Comparison of ENCODE assay signal across 10 mouse cellular contexts in the genomic region with DNA sequence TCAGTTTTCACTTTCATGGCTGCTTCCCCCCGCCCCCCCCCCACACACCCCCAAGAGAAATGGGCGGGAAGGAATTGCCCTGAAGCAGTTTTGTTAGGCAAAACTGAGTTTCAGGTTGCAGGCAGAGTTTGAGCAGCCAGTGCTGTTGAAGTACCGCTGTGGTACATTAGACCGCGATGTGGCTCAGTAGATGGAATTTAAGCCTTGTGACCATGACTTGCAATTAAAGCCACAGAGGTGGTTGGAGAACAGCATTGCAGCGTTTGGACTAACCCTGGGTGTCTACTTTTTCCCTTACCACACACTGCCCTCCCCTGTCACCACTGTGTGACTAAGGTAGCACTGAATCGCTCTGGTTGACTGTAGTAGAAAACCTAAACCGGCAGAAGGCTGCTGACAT. TPM values are rescaled to one million over a fixed set of nuclear protein-coding genes. Genes with fewer than 3 reads are reported as not detected.
DNase-seq lines count a peak whose midpoint lies in the region; ATAC-seq and TF ChIP-seq lines count a peak whose summit lies in the region.
"Had no signal": no experiment of that assay in that cellular context is flagged by ENCODE, and none has a peak within 500 bp of the region (broad histone marks: within the 10 kb centered on the region; RNA-seq: fewer than 3 reads in every experiment).

No protein-coding gene starts in this region.

- no peaks in the 10 kb centered on the region for H3K9me3 ChIP-seq in ES-E14 (ENCODE audit: control insufficient read depth, insufficient read depth, low read depth, low read length)
- H3K9me3 ChIP-seq in embryonic facial prominence, embryonic 13.5 days = no peaks in the 10 kb centered on the region
- peaks cover 9% of the 10 kb centered on the region for H3K9me3 ChIP-seq in megakaryocyte, embryonic 14.5 days
- H3K9me3 ChIP-seq in midbrain, embryonic 10.5 days (replicated peaks) = no peaks in the 10 kb centered on the region
- H3K9me3 ChIP-seq: neural tube, embryonic 13.5 days had no signal

- ATAC-seq in embryonic facial prominence, embryonic 13.5 days (ENCODE audit: insufficient number of reproducible peaks, insufficient read depth, low FRiP score, low TSS enrichment, low read depth) = 0 out of 2 replicates have a peak, but pooled peaks have one; percentile 52
- peak; percentile 85 to 90 for ATAC-seq in hematopoietic stem cell, adult 5-6 weeks (replicated peaks in 1 of 2; ENCODE audit: insufficient read depth in 1 of 2, low FRiP score in 2 of 2, low TSS enrichment in 1 of 2, low read depth in 1 of 2, poor library complexity in 2 of 2, severe bottlenecking in 2 of 2)

- no peak for DNase-seq in ES-E14 (ENCODE audit: low read depth, low spot score)
- no peak for DNase-seq in midbrain, embryonic 10.5 days (ENCODE audit: low spot score)
- DNase-seq in left cerebral cortex, postnatal 10 days (ENCODE audit: extremely low spot score in 1 of 2, low spot score in 2 of 2) = no peak
- no peak for DNase-seq in lung, postnatal 25 days (ENCODE audit: low spot score)

- no peaks in the 10 kb centered on the region for H3K36me3 ChIP-seq in ES-E14 (ENCODE audit: control insufficient read depth, insufficient read depth, low read length, poor library complexity, severe bottlenecking)
- H3K36me3 ChIP-seq in embryonic facial prominence, embryonic 13.5 days = no peaks in the 10 kb centered on the region
- peaks cover 2% of the 10 kb centered on the region for H3K36me3 ChIP-seq in megakaryocyte, embryonic 14.5 days (replicated peaks; ENCODE audit: low read length)
- no peaks in the 10 kb centered on the region for H3K36me3 ChIP-seq in midbrain, embryonic 10.5 days
- H3K36me3 ChIP-seq: neural tube, embryonic 13.5 days had no signal

- H3K4me1 ChIP-seq in ES-E14 (ENCODE audit: control insufficient read depth in 2 of 2, insufficient read depth in 2 of 2, low read length in 2 of 2, poor library complexity in 1 of 2) = peaks cover 5 to 7% of the 10 kb centered on the region in 2 experiments; a peak in 3 of 4 replicates
- peaks cover 17% of the 10 kb centered on the region for H3K4me1 ChIP-seq in embryonic facial prominence, embryonic 13.5 days
- peaks cover 42% of the 10 kb centered on the region for H3K4me1 ChIP-seq in megakaryocyte, embryonic 14.5 days
- H3K4me1 ChIP-seq in midbrain, embryonic 10.5 days = 0 out of 2 replicates have a peak, but pooled peaks cover 4% of the 10 kb centered on the region
- H3K4me1 ChIP-seq: neural tube, embryonic 13.5 days had no signal

- peak overlapping the region in 1 of 2 experiments; percentile 47; a peak in 1 of 4 replicates for H3K4me3 ChIP-seq in ES-E14 (ENCODE audit: insufficient read depth in 1 of 2, low read depth in 1 of 2, low read length in 2 of 2, poor library complexity in 1 of 2, severe bottlenecking in 1 of 2)
- H3K4me3 ChIP-seq in embryonic facial prominence, embryonic 13.5 days = no peak overlapping the region
- H3K4me3 ChIP-seq in megakaryocyte, embryonic 14.5 days (replicated peaks) = peak overlapping the region; percentile 40
- no peak overlapping the region for H3K4me3 ChIP-seq in midbrain, embryonic 10.5 days
- H3K4me3 ChIP-seq: neural tube, embryonic 13.5 days had no signal

- intact Hi-C loops in left cerebral cortex, postnatal 10 days (cut with DNase I) = no loop called here

- 22% methylated on average over 8 of the region's 8 CpGs for WGBS in embryonic facial prominence, embryonic 13.5 days
- 87% methylated on average over 8 of the region's 8 CpGs for WGBS in midbrain, embryonic 10.5 days

- no peaks in the 10 kb centered on the region for H3K27me3 ChIP-seq in embryonic facial prominence, embryonic 13.5 days
- no peaks in the 10 kb centered on the region for H3K27me3 ChIP-seq in megakaryocyte, embryonic 14.5 days (replicated peaks)
- no peaks in the 10 kb centered on the region for H3K27me3 ChIP-seq in midbrain, embryonic 10.5 days (ENCODE audit: low read depth, poor library complexity, severe bottlenecking)
- H3K27me3 ChIP-seq: neural tube, embryonic 13.5 days had no signal

- in situ Hi-C loops in ES-E14 (cut with MboI; ENCODE audit: low sequenced_read_pairs in 2 of 2, unreplicated experiment in 2 of 2) = no loop called here

- no peak overlapping the region for H3K9ac ChIP-seq in ES-E14 (ENCODE audit: insufficient read depth, low read depth, low read length, poor library complexity, severe bottlenecking)
- no peak overlapping the region for H3K9ac ChIP-seq in embryonic facial prominence, embryonic 13.5 days
- H3K9ac ChIP-seq: hindbrain, embryonic 14.5 days; neural tube, embryonic 13.5 days had no signal

- no peak overlapping the region for H3K27ac ChIP-seq in ES-E14 (ENCODE audit: insufficient read depth, low read depth, low read length, poor library complexity, severe bottlenecking)
- H3K27ac ChIP-seq in embryonic facial prominence, embryonic 13.5 days = no peak overlapping the region
- no peak overlapping the region for H3K27ac ChIP-seq in midbrain, embryonic 10.5 days (replicated peaks)
- H3K27ac ChIP-seq: hindbrain, embryonic 14.5 days; neural tube, embryonic 13.5 days had no signal

- H3K4me2 ChIP-seq in embryonic facial prominence, embryonic 13.5 days = peak overlapping the region; percentile 49
- H3K4me2 ChIP-seq: hindbrain, embryonic 14.5 days; neural tube, embryonic 13.5 days had no signal

TF ChIP-seq in ES-E14, 5 proteins besides CTCF, POLR2A, EP300 and RAD21:
- TF ChIP-seq HCFC1 (IDR thresholded peaks at IDR 0.05; ENCODE audit: borderline replicate concordance, insufficient read depth, low read length) (no peak), CHD2 (IDR thresholded peaks at IDR 0.05; ENCODE audit: low read depth, low read length) (no peak), ZC3H11A (IDR thresholded peaks at IDR 0.05; ENCODE audit: borderline replicate concordance, low read depth, low read length) (no peak), MAFK (IDR thresholded peaks at IDR 0.05; ENCODE audit: insufficient read depth, low read depth, low read length) (peak; percentile 53; the same call in 1 of the 2 replicates), ZNF384 (IDR thresholded peaks at IDR 0.05; ENCODE audit: low read depth, low read length) (no peak)

RNA-seq across cellular contexts. Expression of gene Fbxo40, which starts 0.8 kb away (rescaled TPM):
- 0.09 and 0.11 TPM in 2 replicates for total RNA-seq in ES-E14 (2012; rRNA removed)
- polyA plus RNA-seq in embryonic facial prominence, embryonic 13.5 days (2015; fragmentation: Nextera tagmentation; extraction: Ambion mirVana) = not detected in 2 replicates
- 0.25 and 1.6 TPM in 2 replicates for total RNA-seq in hematopoietic stem cell, adult 5-6 weeks (2017)
- polyA plus RNA-seq in megakaryocyte, embryonic 14.5 days (2012; ENCODE audit: insufficient read depth, low replicate concordance) = 0.09 TPM in 1 of 2 replicates, not detected in the other
- 0.02 TPM in 1 of 2 replicates, not detected in the other for polyA plus RNA-seq in midbrain, embryonic 10.5 days (2016; fragmentation: Nextera tagmentation; extraction: Ambion mirVana)
- total RNA-seq in left cerebral cortex, postnatal 10 days (2021) = under 1 TPM in 1 of 2 experiments, not detected in 1; 0.20 TPM
- polyA plus RNA-seq: stomach, embryonic 14.5 days had no signal

RNA-seq across cellular contexts. Expression of gene Polq, which starts 22.1 kb away (rescaled TPM):
- 10.7 and 12.1 TPM in 2 replicates for total RNA-seq in ES-E14 (2012; rRNA removed)
- polyA plus RNA-seq in embryonic facial prominence, embryonic 13.5 days (2015; fragmentation: Nextera tagmentation; extraction: Ambion mirVana) = 9.1 and 9.4 TPM in 2 replicates
- total RNA-seq in hematopoietic stem cell, adult 5-6 weeks (2017) = 17.5 and 19.4 TPM in 2 replicates
- 0.85 TPM in 1 of 2 replicates, not detected in the other for polyA plus RNA-seq in megakaryocyte, embryonic 14.5 days (2012; ENCODE audit: insufficient read depth, low replicate concordance)
- 11.9 and 12.5 TPM in 2 replicates for polyA plus RNA-seq in midbrain, embryonic 10.5 days (2016; fragmentation: Nextera tagmentation; extraction: Ambion mirVana)
- 1 to 10 TPM; 2.4 to 3.2 TPM for total RNA-seq in left cerebral cortex, postnatal 10 days (2021)

RNA-seq across cellular contexts. Expression of gene Hcls1, which starts 54.7 kb away (rescaled TPM):
- total RNA-seq in ES-E14 (2012; rRNA removed) = 0.16 and 1.2 TPM in 2 replicates
- polyA plus RNA-seq in embryonic facial prominence, embryonic 13.5 days (2015; fragmentation: Nextera tagmentation; extraction: Ambion mirVana) = 4.6 and 5.7 TPM in 2 replicates
- total RNA-seq in hematopoietic stem cell, adult 5-6 weeks (2017) = 222 and 289 TPM in 2 replicates
- 47.6 and 219 TPM in 2 replicates for polyA plus RNA-seq in megakaryocyte, embryonic 14.5 days (2012; ENCODE audit: insufficient read depth, low replicate concordance)
- polyA plus RNA-seq in midbrain, embryonic 10.5 days (2016; fragmentation: Nextera tagmentation; extraction: Ambion mirVana) = 2.5 and 2.7 TPM in 2 replicates
- total RNA-seq in left cerebral cortex, postnatal 10 days (2021) = 1 to 10 TPM; 4.0 to 4.4 TPM

Comparison
In these comparisons a context has a peak if more than half of its experiments do, and no peak if none do; other contexts are left out.
1. RNA of gene Hcls1, which starts 54.7 kb away (total RNA-seq): 222 to 289 TPM in hematopoietic stem cell, adult 5-6 weeks; 4.0 to 4.4 TPM in left cerebral cortex, postnatal 10 days and 0.16 to 1.2 TPM in ES-E14; every median in the first group is over 10 times any median in the second.